Mouse (Mus musculus): ENCODE data around the gene Tmem165. TPM values are rescaled to one million over a fixed set of nuclear protein-coding genes. Genes with fewer than 3 reads are reported as not detected.

The Tmem165 gene
- polyA plus RNA-seq, 1 experiment: 26.0 TPM

DNA sequence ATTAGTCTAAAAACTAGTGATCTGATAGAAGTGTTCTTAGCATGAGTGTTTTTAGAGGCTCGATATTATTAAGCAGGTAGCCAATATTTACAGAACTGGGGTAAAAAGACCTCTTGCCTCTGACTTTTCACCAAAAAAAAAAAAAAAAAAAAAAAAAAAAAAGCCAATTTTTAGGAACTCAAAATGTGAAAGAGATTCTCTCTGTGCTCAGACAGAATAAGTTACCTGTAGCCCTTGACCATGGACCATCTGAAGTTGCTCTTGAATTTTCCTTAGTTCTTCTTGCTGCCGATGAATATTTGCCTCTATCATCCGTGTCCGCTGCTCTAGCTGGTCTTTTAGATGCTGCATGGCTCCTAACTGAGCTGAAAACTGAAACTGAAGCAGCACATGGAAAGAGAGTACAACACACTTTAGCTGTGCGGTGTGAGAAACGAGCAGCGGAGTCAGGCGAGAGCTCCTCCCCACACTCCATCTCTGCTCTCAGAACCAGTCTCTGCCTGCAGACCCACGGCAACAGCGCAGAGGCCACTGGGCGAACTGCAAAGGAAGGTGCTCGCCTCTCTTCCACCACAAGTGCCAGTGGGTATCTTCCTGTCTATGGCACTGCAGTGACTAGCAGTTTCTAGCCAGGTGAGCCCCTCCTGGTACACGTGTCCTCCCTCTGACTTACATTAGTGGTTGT, 47.6 kb downstream of the Tmem165 start:
- Histone ChIP-seq H3K4me3 (replicated peaks; ENCODE audit: control insufficient read depth, low read depth, low read length) (no peak overlapping the region), H3K27ac (ENCODE audit: control insufficient read depth, insufficient read depth, low read depth, low read length, poor library complexity) (no peak overlapping the region), H3K4me1 (ENCODE audit: control insufficient read depth, insufficient read depth, low read length) (no peaks in the 10 kb centered on the region)
- TF ChIP-seq CTCF (IDR thresholded peaks at IDR 0.05; ENCODE audit: control insufficient read depth, insufficient read depth, low read length): no peak
- TF ChIP-seq POLR2A (IDR thresholded peaks at IDR 0.05; ENCODE audit: borderline replicate concordance, control insufficient read depth, low read depth, low read length): no peak
- 88% methylated on average over 13 of the region's 13 CpGs for WGBS

DNA sequence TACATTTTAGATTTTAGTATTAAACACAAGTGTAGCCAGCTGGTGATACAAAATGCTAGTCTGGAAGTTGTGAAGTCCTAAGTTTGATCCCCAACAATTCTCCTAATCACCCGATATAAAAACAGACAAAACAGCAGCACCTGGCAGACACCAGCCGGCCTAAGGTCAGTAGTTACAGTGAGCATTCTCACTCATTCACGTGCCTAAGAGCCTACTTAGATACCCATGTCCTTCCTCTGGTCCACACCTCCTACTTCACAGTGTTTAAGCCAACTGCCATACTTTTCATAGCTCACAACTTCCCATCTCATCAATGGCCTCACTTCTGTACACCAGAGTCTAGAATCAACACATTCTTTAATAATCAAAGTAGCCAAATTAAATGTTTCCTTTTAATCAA, 59.6 kb downstream of the Tmem165 start:
- no peaks in the 10 kb centered on the region for H3K4me1 ChIP-seq (ENCODE audit: control insufficient read depth, insufficient read depth, low read length)
- no peak overlapping the region for H3K27ac ChIP-seq (ENCODE audit: control insufficient read depth, insufficient read depth, low read depth, low read length, poor library complexity)
- 86% methylated on average over 3 of the region's 3 CpGs for WGBS
- H3K4me3 ChIP-seq (replicated peaks; ENCODE audit: control insufficient read depth, low read depth, low read length): no peak overlapping the region
- no peak for TF ChIP-seq POLR2A (IDR thresholded peaks at IDR 0.05; ENCODE audit: borderline replicate concordance, control insufficient read depth, low read depth, low read length)
- TF ChIP-seq CTCF (IDR thresholded peaks at IDR 0.05; ENCODE audit: control insufficient read depth, insufficient read depth, low read length): no peak

DNA sequence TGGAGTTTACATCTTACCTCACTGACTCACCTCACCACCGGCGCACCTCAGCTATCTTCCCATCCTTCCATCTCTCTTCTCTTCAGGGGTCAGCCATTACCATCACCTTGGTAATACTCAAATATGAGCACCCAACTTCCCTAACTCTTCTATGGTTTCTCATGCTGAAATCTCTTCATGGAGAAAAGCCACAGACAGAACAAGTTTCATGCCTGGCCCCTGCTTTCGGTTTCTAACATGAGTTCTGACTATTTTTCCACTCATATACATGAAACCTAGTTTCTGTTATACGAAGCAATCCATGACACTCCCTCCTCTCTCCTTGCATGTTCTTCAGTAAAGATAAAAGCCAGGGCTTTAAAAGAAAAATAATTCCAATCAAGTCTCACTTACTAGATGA, 60.2 kb downstream of the Tmem165 start:
- Histone ChIP-seq H3K4me3 (replicated peaks; ENCODE audit: control insufficient read depth, low read depth, low read length) (no peak overlapping the region), H3K27ac (ENCODE audit: control insufficient read depth, insufficient read depth, low read depth, low read length, poor library complexity) (no peak overlapping the region), H3K4me1 (ENCODE audit: control insufficient read depth, insufficient read depth, low read length) (no peaks in the 10 kb centered on the region)
- TF ChIP-seq POLR2A (IDR thresholded peaks at IDR 0.05; ENCODE audit: borderline replicate concordance, control insufficient read depth, low read depth, low read length) (no peak), CTCF (IDR thresholded peaks at IDR 0.05; ENCODE audit: control insufficient read depth, insufficient read depth, low read length) (no peak)
- 89% methylated on average over 4 of the region's 4 CpGs for WGBS

DNA sequence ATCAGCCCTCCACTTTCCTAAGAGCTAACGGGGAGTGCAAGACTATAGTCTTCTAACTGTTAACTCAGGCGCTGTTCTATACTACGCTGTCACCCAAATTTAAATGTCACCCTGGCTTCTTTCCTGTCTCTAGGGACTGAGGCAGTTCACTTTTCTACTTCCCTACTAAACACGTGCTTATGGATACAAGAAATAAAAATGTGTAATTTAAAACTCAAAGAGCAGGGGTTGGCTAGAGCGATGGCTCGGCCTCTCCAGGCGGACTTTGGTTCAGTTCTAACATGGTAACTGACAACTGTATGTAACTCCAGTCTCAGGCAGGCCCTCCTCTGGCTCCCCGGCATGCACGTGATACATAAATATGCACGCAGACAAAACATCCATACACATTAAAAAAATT, 60.8 kb downstream of the Tmem165 start:
- Histone ChIP-seq H3K4me3 (replicated peaks; ENCODE audit: control insufficient read depth, low read depth, low read length) (no peak overlapping the region), H3K27ac (ENCODE audit: control insufficient read depth, insufficient read depth, low read depth, low read length, poor library complexity) (no peak overlapping the region), H3K4me1 (ENCODE audit: control insufficient read depth, insufficient read depth, low read length) (no peaks in the 10 kb centered on the region)
- TF ChIP-seq CTCF (IDR thresholded peaks at IDR 0.05; ENCODE audit: control insufficient read depth, insufficient read depth, low read length) (no peak), POLR2A (IDR thresholded peaks at IDR 0.05; ENCODE audit: borderline replicate concordance, control insufficient read depth, low read depth, low read length) (no peak)
- WGBS: 84% methylated on average over 10 of the region's 10 CpGs

DNA sequence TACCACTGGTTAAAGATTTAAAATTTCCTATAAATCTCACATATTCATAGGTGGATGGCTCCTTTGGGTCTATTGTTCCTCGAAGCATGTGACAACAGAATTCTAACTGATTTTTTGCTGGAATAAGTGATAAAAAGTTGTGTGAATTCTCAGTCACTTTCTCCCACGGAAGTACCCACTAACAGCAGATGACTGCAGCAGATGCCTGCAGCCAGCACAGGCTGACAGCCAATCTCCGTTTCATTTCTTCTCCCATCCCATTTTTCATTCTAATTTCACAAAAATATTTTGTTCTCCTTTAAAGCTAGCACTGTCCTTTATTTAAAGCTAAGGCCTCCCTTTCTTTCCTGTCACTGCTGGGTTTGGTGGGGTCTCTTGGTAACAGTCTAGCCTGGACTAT, 61.7 kb downstream of the Tmem165 start:
- Histone ChIP-seq H3K27ac (ENCODE audit: control insufficient read depth, insufficient read depth, low read depth, low read length, poor library complexity) (no peak overlapping the region), H3K4me3 (replicated peaks; ENCODE audit: control insufficient read depth, low read depth, low read length) (no peak overlapping the region), H3K4me1 (ENCODE audit: control insufficient read depth, insufficient read depth, low read length) (no peaks in the 10 kb centered on the region)
- TF ChIP-seq POLR2A (IDR thresholded peaks at IDR 0.05; ENCODE audit: borderline replicate concordance, control insufficient read depth, low read depth, low read length) (no peak), CTCF (IDR thresholded peaks at IDR 0.05; ENCODE audit: control insufficient read depth, insufficient read depth, low read length) (no peak)
- 87% methylated on average over 3 of the region's 3 CpGs for WGBS

DNA sequence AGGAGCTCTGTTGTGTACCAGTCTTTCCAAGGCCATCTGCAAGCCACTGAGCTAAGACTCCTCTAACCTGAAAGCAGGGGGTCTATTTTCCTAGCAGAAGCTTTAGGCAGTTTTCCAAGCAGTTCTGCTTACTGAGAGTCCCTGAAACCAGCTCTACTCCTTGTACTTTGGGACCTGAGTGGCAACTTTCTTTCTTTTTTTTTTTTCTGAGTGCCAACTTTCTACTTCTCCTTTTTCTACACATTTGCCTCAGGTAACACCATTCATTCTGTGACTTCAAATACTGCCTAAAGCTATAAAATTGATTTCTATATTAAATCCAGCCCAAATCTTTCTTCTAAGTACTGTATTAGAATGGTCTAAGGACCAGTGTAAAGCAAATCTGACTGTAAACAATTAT, 62.9 kb downstream of the Tmem165 start:
- Histone ChIP-seq H3K4me1 (ENCODE audit: control insufficient read depth, insufficient read depth, low read length) (no peaks in the 10 kb centered on the region), H3K4me3 (replicated peaks; ENCODE audit: control insufficient read depth, low read depth, low read length) (no peak overlapping the region), H3K27ac (ENCODE audit: control insufficient read depth, insufficient read depth, low read depth, low read length, poor library complexity) (no peak overlapping the region)
- TF ChIP-seq POLR2A (IDR thresholded peaks at IDR 0.05; ENCODE audit: borderline replicate concordance, control insufficient read depth, low read depth, low read length) (no peak), CTCF (IDR thresholded peaks at IDR 0.05; ENCODE audit: control insufficient read depth, insufficient read depth, low read length) (no peak)

DNA sequence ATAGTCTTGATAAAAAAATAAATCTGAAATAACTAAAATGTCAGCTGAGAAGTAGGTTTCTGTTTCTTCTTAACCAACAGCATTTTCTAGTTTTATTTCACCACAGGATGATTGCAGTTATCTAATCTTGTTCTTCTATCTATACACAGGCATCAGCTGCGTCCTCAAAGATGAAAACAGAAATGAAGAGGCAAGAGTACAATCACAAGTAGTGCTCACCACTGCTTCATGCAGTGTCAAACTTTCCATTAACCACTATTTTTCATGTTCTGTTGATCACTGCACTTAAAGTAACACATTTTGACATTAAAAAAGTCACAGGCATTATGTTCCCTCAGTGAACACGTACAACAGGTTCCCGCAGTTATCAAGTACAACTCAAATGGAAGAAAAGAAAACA, 67.3 kb downstream of the Tmem165 start:
- no peak for TF ChIP-seq POLR2A (IDR thresholded peaks at IDR 0.05; ENCODE audit: borderline replicate concordance, control insufficient read depth, low read depth, low read length)
- no peak for TF ChIP-seq CTCF (IDR thresholded peaks at IDR 0.05; ENCODE audit: control insufficient read depth, insufficient read depth, low read length)
- Histone ChIP-seq H3K27ac (ENCODE audit: control insufficient read depth, insufficient read depth, low read depth, low read length, poor library complexity) (no peak overlapping the region), H3K4me1 (ENCODE audit: control insufficient read depth, insufficient read depth, low read length) (no peaks in the 10 kb centered on the region), H3K4me3 (replicated peaks; ENCODE audit: control insufficient read depth, low read depth, low read length) (no peak overlapping the region)
- 82% methylated on average over 3 of the region's 3 CpGs for WGBS

Other genes starting within 250 kb of the Tmem165 start
- gene Kdr, start 205.4 kb upstream of the Tmem165 start, polyA plus RNA-seq (2011; ENCODE audit: insufficient read depth, insufficient read length, low replicate concordance, missing spikeins): 2.4 and 4.2 TPM in 2 replicates
- 4.7 and 11.0 TPM in 2 replicates for gene Srd5a3, start 43.6 kb upstream of the Tmem165 start, polyA plus RNA-seq (2011; ENCODE audit: insufficient read depth, insufficient read length, low replicate concordance, missing spikeins)
- 0.88 and 1.8 TPM in 2 replicates for gene Clock, start 120.9 kb downstream of the Tmem165 start, polyA plus RNA-seq (2011; ENCODE audit: insufficient read depth, insufficient read length, low replicate concordance, missing spikeins)
- gene Pdcl2, start 147.3 kb downstream of the Tmem165 start, polyA plus RNA-seq (2011; ENCODE audit: insufficient read depth, insufficient read length, low replicate concordance, missing spikeins): not detected in 2 replicates
- gene Nmu, start 179.9 kb downstream of the Tmem165 start, polyA plus RNA-seq (2011; ENCODE audit: insufficient read depth, insufficient read length, low replicate concordance, missing spikeins): not detected in 2 replicates